Mouse (Mus musculus) 416B (cell line): ENCODE results near the gene Mtnr1a.

ENCODE experiments used
- DNase-seq: peaks from one replicate; pipeline ENCODE4 v3.0.0; 2011; ENCODE audit warnings: low read depth

Gene Mtnr1a

GRCm38 (mm10) chr8:45109371-45110063 lies 40.6 kb downstream of the Mtnr1a start:
- DNase-seq, result no peak

- no peak for DNase-seq
Observed at GRCm38 (mm10) chr8:45110064-45110812, 41.3 kb downstream of the Mtnr1a start.

GRCm38 (mm10) chr8:45110813-45111104 lies 41.8 kb downstream of the Mtnr1a start:
- DNase-seq, result no peak

- no peak for DNase-seq
Observed at GRCm38 (mm10) chr8:45111820-45112219, 42.9 kb downstream of the Mtnr1a start.

GRCm38 (mm10) chr8:45117588-45117987 lies 48.7 kb downstream of the Mtnr1a start:
- DNase-seq, result no peak

- DNase-seq, result no peak
Observed at GRCm38 (mm10) chr8:45125680-45126079, 56.7 kb downstream of the Mtnr1a start.
